Mouse (Mus musculus) midbrain, embryonic 12.5 days (tissue): ENCODE measurements around the gene Git2. TPM values are rescaled to one million over a fixed set of nuclear protein-coding genes. Genes with fewer than 3 reads are reported as not detected.
A peak's percentile ranks its signal among the peaks of the same experiment; 100 is the strongest.

Experiments used
- ATAC-seq: fragments of 200-750 bp; cut with Nextera tagmentation; 2 replicates; pipeline ENCODE4 v1.8.0; 2017; ENCODE audit warnings: low read depth, moderate TSS enrichment, moderate library complexity; ENCODE audit not compliant: low FRiP score
- H3K27ac ChIP-seq: fragments of 300-500 bp; sonication (generic); replicated peaks from 2 replicates; pipeline ENCODE4 v1.5.1; 2016; ENCODE audit warnings: mild to moderate bottlenecking
- H3K27me3 ChIP-seq: fragments of 300-500 bp; sonication (generic); 2 replicates; pipeline ENCODE4 v1.6.1; 2016; ENCODE audit warnings: mild to moderate bottlenecking
- H3K36me3 ChIP-seq: fragments of 300-500 bp; sonication (generic); 2 replicates; pipeline ENCODE4 v1.6.1; 2016
- H3K4me1 ChIP-seq: fragments of 300-500 bp; sonication (generic); 2 replicates; pipeline ENCODE4 v1.6.1; 2016
- H3K4me2 ChIP-seq: fragments of 300-500 bp; sonication (generic); replicated peaks from 2 replicates; pipeline ENCODE4 v1.6.1; 2016; ENCODE audit warnings: mild to moderate bottlenecking, moderate library complexity
- H3K4me3 ChIP-seq: fragments of 300-500 bp; sonication (generic); 2 replicates; pipeline ENCODE4 v1.5.1; 2016; ENCODE audit warnings: mild to moderate bottlenecking
- H3K9ac ChIP-seq: fragments of 300-500 bp; sonication (generic); replicated peaks from 2 replicates; pipeline ENCODE4 v1.6.1; 2016; ENCODE audit warnings: mild to moderate bottlenecking, moderate library complexity
- H3K9me3 ChIP-seq: fragments of 300-500 bp; sonication (generic); 2 replicates; pipeline ENCODE4 v1.6.1; 2016; ENCODE audit warnings: mild to moderate bottlenecking
- WGBS: fragments of 180-500 bp; shearing (Covaris S2); methylation state at CpG from one replicate; pipeline ENCODE4 v1.1.7; 2016; 5-methylcytosine and 5-hydroxymethylcytosine counted together
- polyA plus RNA-seq: library from polyadenylated mRNA; unstranded; fragments of >200 nt; fragmentation: Nextera tagmentation; extraction: Ambion mirVana; gene quantifications from 2 replicates; pipeline ENCODE4 v1.2.1, GENCODE M21; 2016

Gene Git2
- polyA plus RNA-seq, 1 experiment from 2014 or later, result 48.4 TPM

GRCm38 (mm10) chr5:114714551-114714950 is 60.8 kb downstream of the Git2 start:
- WGBS, result 91% methylated on average over 18 of the region's 18 CpGs
- H3K36me3 ChIP-seq, result peaks cover 97% of the 10 kb centered on the region
- ATAC-seq, result no peak

DNA sequence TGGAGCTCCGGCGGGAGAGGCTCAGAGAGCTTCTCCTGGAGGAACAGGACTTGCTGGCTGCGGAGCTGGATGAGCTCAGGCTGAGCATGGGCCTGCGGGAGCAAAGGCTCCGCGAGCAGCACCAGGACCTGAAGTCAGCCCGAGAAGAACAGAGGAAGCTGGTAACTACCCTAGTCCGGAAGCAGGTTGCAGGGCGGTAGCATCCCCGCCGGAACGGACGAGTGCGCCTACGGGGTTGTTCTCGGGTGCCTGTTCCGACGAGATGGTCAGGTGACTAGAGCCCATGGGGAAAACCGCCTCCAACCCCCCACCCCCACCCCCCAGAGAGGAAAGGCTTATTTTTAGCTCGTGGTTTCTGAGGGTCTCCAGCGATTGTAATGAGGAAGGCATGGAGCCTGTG is 66.0 kb downstream of the Git2 start:
- WGBS, result 96% methylated on average over 21 of the region's 21 CpGs
- no peak for ATAC-seq

More at GRCm38 (mm10) chr5:114714551-114714950, 60.8 kb downstream of the Git2 start:
- Histone ChIP-seq H3K9ac (no peak overlapping the region), H3K4me2 (no peak overlapping the region), H3K27ac (no peak overlapping the region), H3K4me1 (no peaks in the 10 kb centered on the region), H3K9me3 (no peaks in the 10 kb centered on the region), H3K4me3 (no peak overlapping the region), H3K27me3 (no peaks in the 10 kb centered on the region)

DNA sequence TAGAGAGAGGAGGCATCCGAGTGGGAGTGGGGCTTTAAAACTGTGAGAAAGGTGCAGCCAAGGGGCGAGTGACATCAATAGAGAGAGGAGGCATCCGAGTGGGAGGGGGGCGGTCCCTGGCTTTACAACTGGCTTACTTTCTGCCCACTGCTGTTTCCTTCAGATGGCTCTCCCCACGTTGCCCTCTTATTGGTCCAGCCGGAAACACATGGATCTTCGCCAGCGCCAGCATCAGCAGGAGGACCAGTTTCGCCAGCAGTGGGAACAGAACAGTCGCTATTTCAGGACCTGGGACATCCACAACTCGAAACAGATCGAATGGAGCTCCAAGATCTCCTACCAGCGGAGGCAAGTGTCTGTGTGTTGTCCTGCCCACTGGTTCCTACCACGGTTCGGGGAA is 66.8 kb downstream of the Git2 start:
- H3K27me3 ChIP-seq, result peaks cover 5% of the 10 kb centered on the region; the same call in 1 of the 2 replicates
- H3K36me3 ChIP-seq, result peaks cover 43% of the 10 kb centered on the region
- no peaks in the 10 kb centered on the region for H3K9me3 ChIP-seq
- H3K27ac ChIP-seq, result no peak overlapping the region
- no peak for ATAC-seq
- H3K4me2 ChIP-seq, result peak overlapping the region; percentile 81
- H3K9ac ChIP-seq, result peak overlapping the region; percentile 78
- peak overlapping the region; percentile 90 for H3K4me3 ChIP-seq
- H3K4me1 ChIP-seq, result peaks cover 8% of the 10 kb centered on the region
- WGBS, result 58% methylated on average over 15 of the region's 15 CpGs

More for the DNA sequence above, 66.0 kb downstream of the Git2 start:
- no peaks in the 10 kb centered on the region for H3K9me3 ChIP-seq
- peaks cover 8% of the 10 kb centered on the region for H3K4me1 ChIP-seq
- peaks cover 52% of the 10 kb centered on the region for H3K36me3 ChIP-seq
- H3K9ac ChIP-seq, result no peak overlapping the region
- no peak overlapping the region for H3K4me3 ChIP-seq
- H3K4me2 ChIP-seq, result no peak overlapping the region
- H3K27me3 ChIP-seq, result no peaks in the 10 kb centered on the region
- no peak overlapping the region for H3K27ac ChIP-seq

DNA sequence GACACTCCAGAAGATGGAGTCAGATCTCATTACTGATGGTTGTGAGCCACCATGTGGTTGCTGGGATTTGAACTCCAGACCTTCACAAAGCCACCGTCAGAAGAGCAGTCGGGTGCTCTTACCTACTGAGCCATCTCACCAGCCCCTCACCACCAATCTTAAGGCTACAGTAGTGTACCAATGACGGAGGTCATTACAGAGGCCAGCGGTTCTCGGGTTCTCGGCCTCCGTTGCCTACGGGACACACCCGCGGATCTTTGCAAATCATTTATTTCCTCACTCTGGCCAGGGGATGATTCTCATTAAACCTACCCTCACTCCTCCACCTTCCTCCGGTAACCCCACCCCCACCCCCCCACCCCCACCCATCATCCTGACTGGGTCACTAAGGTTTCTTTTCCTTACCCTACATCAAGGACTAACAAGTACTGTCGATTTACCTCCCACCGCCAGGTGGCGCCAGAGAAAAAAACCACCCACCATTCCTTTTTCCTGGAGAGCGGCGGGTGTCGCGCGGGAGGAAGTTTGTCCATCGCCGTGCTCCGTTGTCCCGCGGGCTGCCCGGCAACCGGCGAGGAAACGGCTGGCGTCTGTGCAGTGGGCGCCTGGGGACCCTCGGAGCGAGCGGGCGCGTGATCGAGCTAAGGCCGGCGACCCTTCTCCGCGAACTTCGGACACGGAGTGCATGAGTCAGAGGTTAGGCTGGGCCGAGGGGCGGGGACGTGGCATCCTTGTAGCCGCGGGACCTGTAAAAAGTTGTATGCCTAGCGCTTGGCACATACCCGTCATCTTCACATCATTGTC is 67.8 kb downstream of the Git2 start, which contains the start of gene Tchp:
Gene Tchp (plus strand): TSS at position 496 of the 804 bp plus-strand sequence.
- ATAC-seq, result peak; percentile 81
- Histone ChIP-seq H3K9ac (peak within 1 kb of the TSS; percentile 78), H3K4me2 (peak within 1 kb of the TSS; percentile 81), H3K36me3 (peaks cover 34% of the 10 kb centered on the region), H3K4me1 (peaks cover 8% of the 10 kb centered on the region), H3K4me3 (peak within 1 kb of the TSS; percentile 90), H3K9me3 (no peaks in the 10 kb centered on the region), H3K27me3 (peaks cover 6% of the 10 kb centered on the region; the same call in 1 of the 2 replicates), H3K27ac (no peak within 1 kb of the TSS)
- WGBS, result 4% methylated on average over 49 of the region's 49 CpGs

GRCm38 (mm10) chr5:114702403-114703392 is 72.6 kb downstream of the Git2 start:
- 64% methylated on average over 14 of the region's 14 CpGs for WGBS
- H3K4me3 ChIP-seq, result no peak overlapping the region
- H3K9me3 ChIP-seq, result no peaks in the 10 kb centered on the region
- no peak overlapping the region for H3K27ac ChIP-seq
- no peak overlapping the region for H3K9ac ChIP-seq
- no peaks in the 10 kb centered on the region for H3K36me3 ChIP-seq
- peaks cover 8% of the 10 kb centered on the region; the same call in 1 of the 2 replicates for H3K27me3 ChIP-seq
- no peak for ATAC-seq
- H3K4me1 ChIP-seq, result no peaks in the 10 kb centered on the region
- no peak overlapping the region for H3K4me2 ChIP-seq

DNA sequence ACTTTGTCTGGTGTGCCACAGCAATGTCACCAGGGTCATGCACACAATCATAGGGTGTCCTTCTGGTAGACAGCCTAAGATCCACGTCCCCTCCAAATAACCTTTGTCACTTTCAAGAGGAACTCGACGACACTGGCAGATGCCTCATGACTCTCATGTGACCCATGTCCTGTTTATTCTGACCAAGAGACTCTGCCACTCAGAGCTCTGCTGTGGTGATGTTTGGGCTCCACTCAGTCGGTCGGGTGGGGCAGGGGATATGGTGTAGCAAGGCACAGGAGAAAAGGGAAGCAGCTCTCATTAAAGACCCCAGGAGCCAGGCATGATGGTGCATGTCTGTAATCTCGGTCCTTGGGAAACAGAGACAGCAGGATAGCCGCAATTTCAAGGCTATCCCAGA is 76.3 kb downstream of the Git2 start:
- Histone ChIP-seq H3K4me2 (no peak overlapping the region), H3K9me3 (no peaks in the 10 kb centered on the region), H3K36me3 (no peaks in the 10 kb centered on the region), H3K4me1 (no peaks in the 10 kb centered on the region), H3K9ac (no peak overlapping the region), H3K27ac (no peak overlapping the region), H3K4me3 (no peak overlapping the region), H3K27me3 (peaks cover 8% of the 10 kb centered on the region; the same call in 1 of the 2 replicates)
- 74% methylated on average over 7 of the region's 7 CpGs for WGBS
- ATAC-seq, result no peak

GRCm38 (mm10) chr5:114698044-114698746 is 77.1 kb downstream of the Git2 start:
- H3K36me3 ChIP-seq, result no peaks in the 10 kb centered on the region
- no peak overlapping the region for H3K9ac ChIP-seq
- no peak overlapping the region for H3K4me3 ChIP-seq
- no peaks in the 10 kb centered on the region for H3K9me3 ChIP-seq
- ATAC-seq, result no peak
- WGBS, result 88% methylated on average over 19 of the region's 19 CpGs
- H3K27me3 ChIP-seq, result 0 out of 2 replicates have a peak, but pooled peaks cover 7% of the 10 kb centered on the region
- no peak overlapping the region for H3K4me2 ChIP-seq
- no peak overlapping the region for H3K27ac ChIP-seq
- no peaks in the 10 kb centered on the region for H3K4me1 ChIP-seq

- peaks cover 7% of the 10 kb centered on the region; the same call in 1 of the 2 replicates for H3K27me3 ChIP-seq
- ATAC-seq, result no peak
- no peak overlapping the region for H3K4me3 ChIP-seq
- H3K36me3 ChIP-seq, result no peaks in the 10 kb centered on the region
- no peaks in the 10 kb centered on the region for H3K9me3 ChIP-seq
- no peaks in the 10 kb centered on the region for H3K4me1 ChIP-seq
- no peak overlapping the region for H3K4me2 ChIP-seq
- no peak overlapping the region for H3K27ac ChIP-seq
- WGBS, result 86% methylated on average over 17 of the region's 17 CpGs
- H3K9ac ChIP-seq, result no peak overlapping the region
These were observed 78.4 kb downstream of the Git2 start for GRCm38 (mm10) chr5:114696939-114697338.

- ATAC-seq, result no peak
- H3K27ac ChIP-seq, result no peak overlapping the region
- no peaks in the 10 kb centered on the region for H3K9me3 ChIP-seq
- H3K9ac ChIP-seq, result no peak overlapping the region
- H3K36me3 ChIP-seq, result no peaks in the 10 kb centered on the region
- 70% methylated on average over 5 of the region's 5 CpGs for WGBS
- peaks cover 7% of the 10 kb centered on the region; the same call in 1 of the 2 replicates for H3K27me3 ChIP-seq
- no peak overlapping the region for H3K4me3 ChIP-seq
- peaks cover 5% of the 10 kb centered on the region; the same call in 1 of the 2 replicates for H3K4me1 ChIP-seq
- H3K4me2 ChIP-seq, result no peak overlapping the region
These were observed 79.5 kb downstream of the Git2 start for GRCm38 (mm10) chr5:114695775-114696174.

DNA sequence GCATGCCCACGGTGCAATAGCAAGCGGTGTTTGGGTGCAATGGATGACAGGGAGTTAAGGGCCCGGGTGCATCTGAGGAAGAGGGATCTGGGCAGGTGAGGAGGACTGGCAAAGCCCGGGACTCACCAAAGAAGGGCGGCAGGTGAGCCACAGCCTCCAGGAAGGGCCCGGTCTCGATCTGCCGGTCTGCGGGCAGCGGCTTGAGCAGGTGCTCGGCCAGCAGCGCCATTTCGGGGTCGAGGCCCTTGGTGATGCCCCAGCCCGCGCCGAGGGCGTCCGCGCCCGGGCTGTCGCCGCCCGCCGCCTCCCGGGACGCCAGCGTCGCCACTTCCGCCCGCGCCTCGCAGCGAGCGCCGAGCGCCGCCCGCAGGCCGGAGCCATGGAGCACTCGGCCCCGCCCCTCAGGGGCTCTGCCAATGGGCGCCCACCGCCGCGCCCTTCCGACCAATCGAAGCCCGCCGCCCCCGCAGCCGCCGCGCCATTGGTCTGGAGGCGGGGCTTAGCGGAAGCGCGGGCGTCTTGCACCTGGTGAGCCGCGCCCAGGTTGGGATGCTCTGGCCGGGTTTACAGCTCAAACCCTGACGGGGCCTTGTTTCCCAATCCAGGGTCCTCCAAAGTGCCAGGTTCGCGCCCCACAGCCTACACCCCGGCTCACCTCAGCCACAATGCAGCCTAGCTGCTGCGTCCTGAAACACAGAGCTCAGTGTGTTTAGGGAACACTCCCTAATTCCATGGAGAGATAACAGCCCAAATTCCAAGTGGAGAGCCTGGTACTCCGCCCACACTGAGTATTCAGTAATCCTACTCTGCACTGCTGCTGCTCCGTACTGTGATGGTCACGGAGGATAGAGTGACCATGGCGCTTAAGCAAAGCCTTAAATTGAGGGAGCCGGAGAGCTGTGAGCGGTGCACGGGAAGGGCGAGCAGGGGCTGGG is 84.4 kb downstream of the Git2 start, which contains the start of gene Gltp:
Gene Gltp (minus strand): TSS at position 352 of the 935 bp plus-strand sequence.
- Histone ChIP-seq H3K27ac (no peak within 1 kb of the TSS), H3K9me3 (no peaks in the 10 kb centered on the region), H3K4me2 (peak within 1 kb of the TSS; percentile 88), H3K4me3 (peak within 1 kb of the TSS; percentile 83), H3K9ac (peak within 1 kb of the TSS; percentile 81), H3K4me1 (peaks cover 17% of the 10 kb centered on the region), H3K36me3 (no peaks in the 10 kb centered on the region), H3K27me3 (peaks cover 10% of the 10 kb centered on the region; the same call in 1 of the 2 replicates)
- 6% methylated on average over 57 of the region's 75 CpGs for WGBS
- peak; percentile 98 for ATAC-seq
